Mouse (Mus musculus): ENCODE measurements around the gene Tppp.
"Not testable (repeated sequence)": the region's sequence is repeated elsewhere in the genome, so short reads cannot be mapped to it uniquely, and the experiment has no call there.

Tppp gene

GRCm38 (mm10) chr13:74025151-74026081 lies 16.2 kb downstream of the Tppp start:
- no peak for ATAC-seq (ENCODE audit: low TSS enrichment)

- ATAC-seq (ENCODE audit: low TSS enrichment) = peak; percentile 58
Observed at GRCm38 (mm10) chr13:74026215-74026614, 17.0 kb downstream of the Tppp start.

- ATAC-seq (ENCODE audit: low TSS enrichment) = peak; percentile 34
Observed at GRCm38 (mm10) chr13:74028116-74028515, 18.9 kb downstream of the Tppp start.

GRCm38 (mm10) chr13:74029013-74029412 lies 19.8 kb downstream of the Tppp start:
- no peak for ATAC-seq (ENCODE audit: low TSS enrichment)

GRCm38 (mm10) chr13:74030691-74031090 lies 21.5 kb downstream of the Tppp start:
- ATAC-seq (ENCODE audit: low TSS enrichment) = no peak

GRCm38 (mm10) chr13:74031133-74031532 lies 21.9 kb downstream of the Tppp start:
- ATAC-seq (ENCODE audit: low TSS enrichment) = no peak

GRCm38 (mm10) chr13:74034756-74035155 lies 25.5 kb downstream of the Tppp start:
- no peak for ATAC-seq (ENCODE audit: low TSS enrichment)

GRCm38 (mm10) chr13:74035776-74036175 lies 26.6 kb downstream of the Tppp start:
- no peak for ATAC-seq (ENCODE audit: low TSS enrichment)

GRCm38 (mm10) chr13:74039926-74040325 lies 30.7 kb downstream of the Tppp start:
- ATAC-seq (ENCODE audit: low TSS enrichment) = no peak

GRCm38 (mm10) chr13:74056194-74056593 lies 47.0 kb downstream of the Tppp start:
- ATAC-seq (ENCODE audit: low TSS enrichment) = no peak

GRCm38 (mm10) chr13:74058081-74058480 lies 48.9 kb downstream of the Tppp start:
- peak; percentile 73; the same call in 1 of the 2 replicates for ATAC-seq (ENCODE audit: low TSS enrichment)

- peak; percentile 92 for ATAC-seq (ENCODE audit: low TSS enrichment)
Observed at GRCm38 (mm10) chr13:74061613-74062377, 52.6 kb downstream of the Tppp start, which contains the start of gene Cep72. Cep72 (minus strand) TSS chr13:74062299.

- ATAC-seq (ENCODE audit: low TSS enrichment) = no peak
Observed at GRCm38 (mm10) chr13:74062378-74063128, 53.3 kb downstream of the Tppp start.

- no peak for ATAC-seq (ENCODE audit: low TSS enrichment)
Observed at GRCm38 (mm10) chr13:74063340-74064050, 54.3 kb downstream of the Tppp start.

- ATAC-seq (ENCODE audit: low TSS enrichment) = no peak
Observed at GRCm38 (mm10) chr13:74066576-74066975, 57.4 kb downstream of the Tppp start.

GRCm38 (mm10) chr13:74071244-74071643 lies 62.0 kb downstream of the Tppp start:
- not testable (repeated sequence) for ATAC-seq (ENCODE audit: low TSS enrichment)

- ATAC-seq (ENCODE audit: low TSS enrichment) = no peak
Observed at GRCm38 (mm10) chr13:74071714-74072113, 62.5 kb downstream of the Tppp start.

- ATAC-seq (ENCODE audit: low TSS enrichment) = no peak
Observed at GRCm38 (mm10) chr13:74073369-74073768, 64.2 kb downstream of the Tppp start.
